Mouse (Mus musculus) erythroblast, adult 5-6 weeks (primary cell): Measurements from ENCODE around the gene Tmem246. TPM values are rescaled to one million over a fixed set of nuclear protein-coding genes. Genes with fewer than 3 reads are reported as not detected.

Source experiments
- total RNA-seq, 2 experiments: library from RNA; stranded (forward) in 1 of 2; stranded (reverse) in 1 of 2; fragments of 150-400 nt in 1 of 2; fragments of 200-764, 138-1000 nt in 1 of 2; gene quantifications; 2 replicates each; pipeline versions ENCODE4 v1.2.3 to v1.2.4; 2015 to 2017; ENCODE audit warnings: low replicate concordance in 2 of 2

The Tmem246 gene
- total RNA-seq, 2 experiments from 2014 or later, result 0.43 TPM; not detected in 1

Other genes starting within 250 kb of the Tmem246 start
- not detected in 2 replicates for gene Acnat2, start 189.7 kb downstream of the Tmem246 start, total RNA-seq (2015; ENCODE audit: low replicate concordance)
- gene Acnat2, start 189.7 kb downstream of the Tmem246 start, total RNA-seq (2017; ENCODE audit: low replicate concordance), result not detected in 2 replicates
- not detected in 2 replicates for gene Acnat1, start 124.0 kb downstream of the Tmem246 start, total RNA-seq (2015; ENCODE audit: low replicate concordance)
- gene Acnat1, start 124.0 kb downstream of the Tmem246 start, total RNA-seq (2017; ENCODE audit: low replicate concordance), result not detected in 2 replicates
- not detected in 2 replicates for gene Baat, start 91.3 kb downstream of the Tmem246 start, total RNA-seq (2015; ENCODE audit: low replicate concordance)
- 0.26 and 1.5 TPM in 2 replicates for gene Baat, start 91.3 kb downstream of the Tmem246 start, total RNA-seq (2017; ENCODE audit: low replicate concordance)
- gene Mrpl50, start 76.8 kb downstream of the Tmem246 start, total RNA-seq (2015; ENCODE audit: low replicate concordance), result 7.5 and 17.9 TPM in 2 replicates
- gene Mrpl50, start 76.8 kb downstream of the Tmem246 start, total RNA-seq (2017; ENCODE audit: low replicate concordance), result 5.8 and 11.0 TPM in 2 replicates
- gene Zfp189, start 76.7 kb downstream of the Tmem246 start, total RNA-seq (2015; ENCODE audit: low replicate concordance), result 4.4 TPM in 1 of 2 replicates, not detected in the other
- gene Zfp189, start 76.7 kb downstream of the Tmem246 start, total RNA-seq (2017; ENCODE audit: low replicate concordance), result 3.3 TPM in 1 of 2 replicates, not detected in the other
- not detected in 2 replicates for gene Aldob, start 48.3 kb downstream of the Tmem246 start, total RNA-seq (2015; ENCODE audit: low replicate concordance)
- not detected in 2 replicates for gene Aldob, start 48.3 kb downstream of the Tmem246 start, total RNA-seq (2017; ENCODE audit: low replicate concordance)
- 34.1 and 45.2 TPM in 2 replicates for gene Rnf20, start 34.1 kb upstream of the Tmem246 start, total RNA-seq (2015; ENCODE audit: low replicate concordance)
- gene Rnf20, start 34.1 kb upstream of the Tmem246 start, total RNA-seq (2017; ENCODE audit: low replicate concordance), result 119 and 155 TPM in 2 replicates
- gene Ppp3r2, start 84.1 kb upstream of the Tmem246 start, total RNA-seq (2015; ENCODE audit: low replicate concordance), result not detected in 2 replicates
- gene Ppp3r2, start 84.1 kb upstream of the Tmem246 start, total RNA-seq (2017; ENCODE audit: low replicate concordance), result not detected in 2 replicates
- not detected in 2 replicates for gene Grin3a, start 247.9 kb upstream of the Tmem246 start, total RNA-seq (2015; ENCODE audit: low replicate concordance)
- not detected in 2 replicates for gene Grin3a, start 247.9 kb upstream of the Tmem246 start, total RNA-seq (2017; ENCODE audit: low replicate concordance)